Mouse (Mus musculus): ENCODE data around the gene Paqr7. TPM values are rescaled to one million over a fixed set of nuclear protein-coding genes. Genes with fewer than 3 reads are reported as not detected.

Gene Paqr7
- polyA plus RNA-seq, 1 experiment from 2014 or later: 1.1 TPM

- no peak for TF ChIP-seq CTCF (IDR thresholded peaks at IDR 0.05; ENCODE audit: low read depth)
- Histone ChIP-seq H3K27ac (ENCODE audit: low read depth) (no peak overlapping the region), H3K27me3 (ENCODE audit: insufficient read depth, low read length) (no peaks in the 10 kb centered on the region), H3K36me3 (ENCODE audit: insufficient read depth) (peaks cover 31% of the 10 kb centered on the region), H3K4me1 (ENCODE audit: insufficient read depth) (peaks cover 3% of the 10 kb centered on the region; the same call in 1 of the 2 replicates), H3K9me3 (ENCODE audit: low read depth, low read length) (no peaks in the 10 kb centered on the region), H3K9ac (no peak overlapping the region), H3K4me3 (ENCODE audit: low read depth, low read length) (no peak overlapping the region), H3K4me2 (no peak overlapping the region)
- no peak for DNase-seq
- ATAC-seq (ENCODE audit: insufficient read depth): no peak
These were observed 22.8 kb downstream of the Paqr7 start for GRCm38 (mm10) chr4:134519281-134519680.

GRCm38 (mm10) chr4:134523447-134523846 is 26.9 kb downstream of the Paqr7 start:
- H3K9me3 ChIP-seq (ENCODE audit: low read depth, low read length): no peaks in the 10 kb centered on the region
- no peaks in the 10 kb centered on the region; the same call in 1 of the 2 replicates for H3K4me1 ChIP-seq (ENCODE audit: insufficient read depth)
- 83% methylated on average over 4 of the region's 4 CpGs for WGBS
- peaks cover 68% of the 10 kb centered on the region for H3K36me3 ChIP-seq (ENCODE audit: insufficient read depth)
- H3K27me3 ChIP-seq (ENCODE audit: insufficient read depth, low read length): no peaks in the 10 kb centered on the region
- H3K4me3 ChIP-seq (ENCODE audit: low read depth, low read length): no peak overlapping the region
- no peak overlapping the region for H3K27ac ChIP-seq (ENCODE audit: low read depth)
- H3K4me2 ChIP-seq: no peak overlapping the region
- ATAC-seq (ENCODE audit: insufficient read depth) (no peak), DNase-seq (no peak)
- no peak for TF ChIP-seq CTCF (IDR thresholded peaks at IDR 0.05; ENCODE audit: low read depth)
- H3K9ac ChIP-seq: no peak overlapping the region

DNA sequence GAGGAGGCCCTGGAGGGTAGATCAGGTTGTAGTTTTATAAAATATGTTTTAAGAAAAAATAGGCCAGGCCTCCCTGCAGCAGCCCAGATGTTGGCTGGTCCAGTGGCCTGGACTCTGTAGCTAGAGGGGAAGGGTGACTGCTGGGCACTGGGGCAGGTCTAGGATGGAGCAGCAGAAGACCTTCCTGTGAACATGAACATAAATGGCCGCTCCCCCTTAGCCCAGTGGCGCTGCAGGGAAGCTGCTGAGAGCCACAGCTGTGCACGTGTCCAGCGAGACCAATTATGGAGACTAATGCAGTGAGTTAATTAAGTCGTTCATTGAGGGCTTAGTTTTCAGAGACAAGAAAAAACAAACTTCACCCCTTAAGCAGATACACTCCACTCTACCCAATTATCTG is 29.3 kb downstream of the Paqr7 start:
- Histone ChIP-seq H3K4me3 (ENCODE audit: low read depth, low read length) (no peak overlapping the region), H3K9ac (no peak overlapping the region), H3K27ac (ENCODE audit: low read depth) (no peak overlapping the region), H3K36me3 (ENCODE audit: insufficient read depth) (peaks cover 85% of the 10 kb centered on the region), H3K4me2 (no peak overlapping the region), H3K27me3 (ENCODE audit: insufficient read depth, low read length) (no peaks in the 10 kb centered on the region), H3K9me3 (ENCODE audit: low read depth, low read length) (no peaks in the 10 kb centered on the region), H3K4me1 (ENCODE audit: insufficient read depth) (no peaks in the 10 kb centered on the region)
- TF ChIP-seq CTCF (IDR thresholded peaks at IDR 0.05; ENCODE audit: low read depth): no peak
- ATAC-seq (ENCODE audit: insufficient read depth) (no peak), DNase-seq (no peak)
- WGBS: 77% methylated on average over 5 of the region's 5 CpGs

DNA sequence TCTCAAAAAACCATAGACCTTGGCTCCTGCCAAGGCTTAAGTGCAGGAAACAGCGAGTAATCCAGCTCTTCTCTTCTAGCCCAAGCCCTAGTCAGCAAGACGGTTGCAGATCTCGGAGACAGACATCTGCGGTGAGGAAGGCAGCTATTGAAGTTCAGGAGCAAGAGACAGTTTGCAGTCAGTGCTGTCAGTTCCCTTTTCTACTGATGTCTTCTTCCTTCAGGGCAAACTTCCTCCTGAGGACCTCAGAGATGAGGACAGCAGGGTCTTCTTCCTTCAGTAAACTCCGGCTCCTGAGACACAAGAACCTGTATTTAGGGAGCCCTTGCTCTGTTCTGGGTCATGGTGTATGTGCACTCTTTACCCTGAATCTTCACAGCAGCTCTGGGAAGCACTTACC is 29.7 kb downstream of the Paqr7 start:
- no peaks in the 10 kb centered on the region for H3K4me1 ChIP-seq (ENCODE audit: insufficient read depth)
- ATAC-seq (ENCODE audit: insufficient read depth) (no peak), DNase-seq (no peak)
- WGBS: 80% methylated on average over 5 of the region's 5 CpGs
- peaks cover 89% of the 10 kb centered on the region for H3K36me3 ChIP-seq (ENCODE audit: insufficient read depth)
- no peak overlapping the region for H3K9ac ChIP-seq
- H3K27me3 ChIP-seq (ENCODE audit: insufficient read depth, low read length): no peaks in the 10 kb centered on the region
- no peak for TF ChIP-seq CTCF (IDR thresholded peaks at IDR 0.05; ENCODE audit: low read depth)
- H3K4me2 ChIP-seq: no peak overlapping the region
- no peak overlapping the region for H3K4me3 ChIP-seq (ENCODE audit: low read depth, low read length)
- H3K27ac ChIP-seq (ENCODE audit: low read depth): no peak overlapping the region
- H3K9me3 ChIP-seq (ENCODE audit: low read depth, low read length): no peaks in the 10 kb centered on the region

GRCm38 (mm10) chr4:134532928-134533327 is 36.4 kb downstream of the Paqr7 start:
- Histone ChIP-seq H3K4me1 (ENCODE audit: insufficient read depth) (no peaks in the 10 kb centered on the region), H3K36me3 (ENCODE audit: insufficient read depth) (peaks cover 35% of the 10 kb centered on the region), H3K27ac (ENCODE audit: low read depth) (no peak overlapping the region), H3K9me3 (ENCODE audit: low read depth, low read length) (no peaks in the 10 kb centered on the region), H3K4me2 (no peak overlapping the region), H3K27me3 (ENCODE audit: insufficient read depth, low read length) (no peaks in the 10 kb centered on the region), H3K9ac (no peak overlapping the region), H3K4me3 (ENCODE audit: low read depth, low read length) (no peak overlapping the region)
- no peak for TF ChIP-seq CTCF (IDR thresholded peaks at IDR 0.05; ENCODE audit: low read depth)
- DNase-seq (no peak), ATAC-seq (ENCODE audit: insufficient read depth) (no peak)
- WGBS: 59% methylated on average over 4 of the region's 4 CpGs

DNA sequence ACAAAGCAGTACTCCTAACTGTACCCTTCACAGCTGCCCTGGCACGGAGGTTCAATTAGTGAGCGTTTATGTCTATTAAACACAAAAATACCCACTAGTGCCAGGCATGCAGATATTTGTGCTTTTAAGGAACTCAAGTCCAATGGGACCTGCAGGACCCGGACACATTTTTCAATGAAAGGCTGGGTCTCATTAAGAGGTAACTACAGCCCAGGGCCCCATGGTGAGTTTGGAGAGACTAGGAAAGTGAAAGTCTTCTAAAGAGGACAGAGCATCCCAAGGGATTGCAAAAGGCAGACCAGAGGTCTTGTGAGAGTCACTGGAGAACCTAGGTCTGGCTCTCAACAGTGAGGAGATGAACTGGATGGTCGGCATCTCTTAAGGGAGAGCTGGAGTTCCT is 36.9 kb downstream of the Paqr7 start:
- H3K9me3 ChIP-seq (ENCODE audit: low read depth, low read length): no peaks in the 10 kb centered on the region
- no peak overlapping the region for H3K27ac ChIP-seq (ENCODE audit: low read depth)
- H3K9ac ChIP-seq: peak overlapping the region; percentile 75; the same call in 1 of the 2 replicates
- H3K27me3 ChIP-seq (ENCODE audit: insufficient read depth, low read length): no peaks in the 10 kb centered on the region
- no peak for DNase-seq
- 78% methylated on average over 4 of the region's 4 CpGs for WGBS
- H3K4me3 ChIP-seq (ENCODE audit: low read depth, low read length): peak overlapping the region; percentile 94; the same call in 1 of the 2 replicates
- TF ChIP-seq CTCF (IDR thresholded peaks at IDR 0.05; ENCODE audit: low read depth): no peak
- peaks cover 34% of the 10 kb centered on the region for H3K36me3 ChIP-seq (ENCODE audit: insufficient read depth)
- no peaks in the 10 kb centered on the region for H3K4me1 ChIP-seq (ENCODE audit: insufficient read depth)
- peak overlapping the region; percentile 88 for H3K4me2 ChIP-seq
- no peak for ATAC-seq (ENCODE audit: insufficient read depth)

DNA sequence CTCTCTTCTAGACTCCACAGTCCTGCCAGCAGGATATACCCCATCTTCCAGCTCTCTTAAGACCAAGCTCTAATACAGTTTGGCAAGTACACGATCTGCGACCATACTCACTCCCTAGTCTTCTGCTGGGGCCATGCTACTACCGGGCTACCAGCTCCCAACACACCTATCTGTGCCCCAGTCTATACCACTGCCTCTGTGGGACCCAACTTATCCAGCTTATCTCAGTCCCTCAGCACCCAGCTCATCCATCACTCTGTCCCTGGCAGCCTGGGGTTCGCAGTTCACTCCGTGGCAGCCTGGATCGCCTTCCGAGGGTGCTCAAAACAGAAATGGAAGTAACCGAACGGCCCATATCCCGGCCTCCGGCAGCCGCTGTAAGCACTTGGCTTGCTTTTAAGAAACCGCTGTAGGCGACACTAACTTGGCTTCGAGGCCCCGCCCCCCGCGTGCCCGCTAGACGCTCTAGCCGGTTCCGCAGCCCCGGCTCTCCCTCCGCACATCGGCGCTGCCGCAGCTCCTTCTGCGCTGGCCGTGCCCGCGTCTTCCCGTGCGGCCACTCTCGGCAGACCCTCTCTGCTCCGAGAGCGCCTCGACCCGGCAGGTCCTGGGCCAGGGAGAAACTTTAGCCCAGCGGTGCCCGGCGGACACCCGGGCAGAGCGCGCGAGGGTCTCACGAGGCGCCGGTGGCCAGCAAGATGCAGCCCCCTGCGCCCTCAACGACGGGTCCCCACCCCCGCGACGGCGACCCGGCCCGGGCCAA is 37.8 kb downstream of the Paqr7 start:
- peak overlapping the region; percentile 88 for H3K4me2 ChIP-seq
- DNase-seq (peak; percentile 85), ATAC-seq (ENCODE audit: insufficient read depth) (peak; percentile 5; the same call in 1 of the 2 replicates)
- WGBS: under 1% methylated on average over 57 of the region's 57 CpGs
- no peaks in the 10 kb centered on the region for H3K27me3 ChIP-seq (ENCODE audit: insufficient read depth, low read length)
- no peaks in the 10 kb centered on the region for H3K9me3 ChIP-seq (ENCODE audit: low read depth, low read length)
- H3K27ac ChIP-seq (ENCODE audit: low read depth): peak overlapping the region; percentile 90
- TF ChIP-seq CTCF (IDR thresholded peaks at IDR 0.05; ENCODE audit: low read depth): no peak
- H3K4me1 ChIP-seq (ENCODE audit: insufficient read depth): no peaks in the 10 kb centered on the region
- H3K9ac ChIP-seq: peak overlapping the region; percentile 75
- H3K4me3 ChIP-seq (ENCODE audit: low read depth, low read length): peak overlapping the region; percentile 94
- H3K36me3 ChIP-seq (ENCODE audit: insufficient read depth): peaks cover 33% of the 10 kb centered on the region

Data from lung, embryonic 14.5 days (tissue).